Mouse (Mus musculus): Measurements from ENCODE around the gene AC131692.1.
A peak's percentile ranks its signal among the peaks of the same experiment; 100 is the strongest.
"Not testable (repeated sequence)": the region's sequence is repeated elsewhere in the genome, so short reads cannot be mapped to it uniquely, and the experiment has no call there.

Gene AC131692.1

GRCm38 (mm10) chr19:6117346-6117985 lies 23.2 kb downstream of the AC131692.1 start:
- peak; percentile 38 for DNase-seq (ENCODE audit: low spot score)

- DNase-seq (ENCODE audit: low spot score), result peak; percentile 96
Observed at GRCm38 (mm10) chr19:6117986-6118676, 23.9 kb downstream of the AC131692.1 start, which contains the start of gene Sac3d1. TSS of gene Sac3d1 (minus strand) at chr19:6118650.

- DNase-seq (ENCODE audit: low spot score), result no peak
Observed at GRCm38 (mm10) chr19:6118677-6119185, 24.5 kb downstream of the AC131692.1 start.

- no peak for DNase-seq (ENCODE audit: low spot score)
Observed at GRCm38 (mm10) chr19:6121761-6122160, 27.5 kb downstream of the AC131692.1 start.

GRCm38 (mm10) chr19:6123330-6123729 lies 29.1 kb downstream of the AC131692.1 start:
- peak; percentile 91 for DNase-seq (ENCODE audit: low spot score)

- no peak for DNase-seq (ENCODE audit: low spot score)
Observed at GRCm38 (mm10) chr19:6124898-6125297, 30.7 kb downstream of the AC131692.1 start.

- peak; percentile 77 for DNase-seq (ENCODE audit: low spot score)
Observed at GRCm38 (mm10) chr19:6126289-6126688, 32.1 kb downstream of the AC131692.1 start.

- DNase-seq (ENCODE audit: low spot score), result no peak
Observed at GRCm38 (mm10) chr19:6126789-6127580, 32.8 kb downstream of the AC131692.1 start.

- DNase-seq (ENCODE audit: low spot score), result peak; percentile 94
Observed at GRCm38 (mm10) chr19:6127760-6128341, 33.6 kb downstream of the AC131692.1 start, which contains the start of gene Snx15. TSS of gene Snx15 (minus strand) at chr19:6128304.

- not testable (repeated sequence) for DNase-seq (ENCODE audit: low spot score)
Observed at GRCm38 (mm10) chr19:6130414-6131128, 36.4 kb downstream of the AC131692.1 start.

- peak; percentile 48 for DNase-seq (ENCODE audit: low spot score)
Observed at GRCm38 (mm10) chr19:6132171-6132827, 38.1 kb downstream of the AC131692.1 start.

GRCm38 (mm10) chr19:6133197-6133596 lies 39.0 kb downstream of the AC131692.1 start:
- not testable (repeated sequence) for DNase-seq (ENCODE audit: low spot score)

- no peak for DNase-seq (ENCODE audit: low spot score)
Observed at GRCm38 (mm10) chr19:6136397-6136796, 42.2 kb downstream of the AC131692.1 start.

- DNase-seq (ENCODE audit: low spot score), result no peak
Observed at GRCm38 (mm10) chr19:6139701-6140100, 45.5 kb downstream of the AC131692.1 start.

- no peak for DNase-seq (ENCODE audit: low spot score)
Observed at GRCm38 (mm10) chr19:6140374-6140677, 46.1 kb downstream of the AC131692.1 start.

- peak; percentile 97 for DNase-seq (ENCODE audit: low spot score)
Observed at GRCm38 (mm10) chr19:6140678-6141393, 46.6 kb downstream of the AC131692.1 start, which contains the start of gene Batf2. TSS of gene Batf2 (plus strand) at chr19:6140983.

- DNase-seq (ENCODE audit: low spot score), result peak; percentile 96
Observed at GRCm38 (mm10) chr19:6141394-6141749, 47.2 kb downstream of the AC131692.1 start, which contains the start of gene Arl2. TSS of gene Arl2 (minus strand) at chr19:6141548.

- DNase-seq (ENCODE audit: low spot score), result no peak
Observed at GRCm38 (mm10) chr19:6144842-6145241, 50.6 kb downstream of the AC131692.1 start.
